Mouse (Mus musculus) intestine, embryonic 14.5 days (tissue): ENCODE measurements around the gene Fam221b. TPM values are rescaled to one million over a fixed set of nuclear protein-coding genes. Genes with fewer than 3 reads are reported as not detected.

Experiments used
- ATAC-seq: fragments of 200-750 bp; cut with Nextera tagmentation; replicated peaks from 2 replicates; pipeline ENCODE4 v1.8.0; 2017; ENCODE audit warnings: low read depth, moderate number of reproducible peaks, moderate TSS enrichment, moderate library complexity; ENCODE audit not compliant: low FRiP score, low TSS enrichment
- DNase-seq: peaks from one replicate; pipeline ENCODE4 v3.0.0-alpha.2; 2018; ENCODE audit warnings: low spot score
- H3K27ac ChIP-seq: fragments of 300-500 bp; sonication (generic); 2 replicates; pipeline ENCODE4 v1.5.1; 2014; ENCODE audit warnings: low read depth, mild to moderate bottlenecking, control low read depth
- H3K27me3 ChIP-seq: fragments of 300-500 bp; sonication (generic); replicated peaks from 2 replicates; pipeline ENCODE4 v1.6.1; 2014; ENCODE audit warnings: low read length, control low read depth; ENCODE audit not compliant: control insufficient read depth, insufficient read depth
- H3K36me3 ChIP-seq: fragments of 300-500 bp; sonication (generic); 2 replicates; pipeline ENCODE4 v1.6.1; 2014; ENCODE audit warnings: low read length, control low read depth; ENCODE audit not compliant: control insufficient read depth, insufficient read depth
- H3K4me1 ChIP-seq: fragments of 300-500 bp; sonication (generic); replicated peaks from 2 replicates; pipeline ENCODE4 v1.6.1; 2014; ENCODE audit warnings: low read length, control low read depth, mixed read lengths; ENCODE audit not compliant: control insufficient read depth, insufficient read depth
- H3K4me2 ChIP-seq: fragments of 300-500 bp; sonication (generic); 2 replicates; pipeline ENCODE4 v1.6.1; 2014; ENCODE audit warnings: low read length
- H3K4me3 ChIP-seq: fragments of 300-500 bp; sonication (generic); 2 replicates; pipeline ENCODE4 v1.5.1; 2014; ENCODE audit warnings: low read depth, low read length, control low read depth, mixed read lengths
- H3K9ac ChIP-seq: fragments of 300-500 bp; sonication (generic); 2 replicates; pipeline ENCODE4 v1.6.1; 2014; ENCODE audit warnings: mild to moderate bottlenecking, low read length
- H3K9me3 ChIP-seq: fragments of 300-500 bp; sonication (generic); 2 replicates; pipeline ENCODE4 v1.6.1; 2016; ENCODE audit warnings: low read length, control low read depth; ENCODE audit not compliant: control insufficient read depth
- WGBS: fragments of 180-500 bp; shearing (Covaris S2); extraction: QIAGEN DNeasy Blood & Tissue Kit; methylation state at CpG from one replicate; pipeline ENCODE4 v1.1.7; 2014; 5-methylcytosine and 5-hydroxymethylcytosine counted together
- microRNA-seq: library from miRNA; unstranded; fragments of <30 nt; microRNA quantifications from one replicate; pipeline ENCODE4, GENCODE M21; 2016
- polyA plus RNA-seq: library from polyadenylated mRNA; unstranded; fragments of >200 nt; fragmentation: Nextera tagmentation; extraction: Ambion mirVana; gene quantifications from 2 replicates; pipeline ENCODE4 v1.2.1, GENCODE M21; 2014

Gene Fam221b
- polyA plus RNA-seq, 1 experiment from 2014 or later = 3.9 TPM

DNA sequence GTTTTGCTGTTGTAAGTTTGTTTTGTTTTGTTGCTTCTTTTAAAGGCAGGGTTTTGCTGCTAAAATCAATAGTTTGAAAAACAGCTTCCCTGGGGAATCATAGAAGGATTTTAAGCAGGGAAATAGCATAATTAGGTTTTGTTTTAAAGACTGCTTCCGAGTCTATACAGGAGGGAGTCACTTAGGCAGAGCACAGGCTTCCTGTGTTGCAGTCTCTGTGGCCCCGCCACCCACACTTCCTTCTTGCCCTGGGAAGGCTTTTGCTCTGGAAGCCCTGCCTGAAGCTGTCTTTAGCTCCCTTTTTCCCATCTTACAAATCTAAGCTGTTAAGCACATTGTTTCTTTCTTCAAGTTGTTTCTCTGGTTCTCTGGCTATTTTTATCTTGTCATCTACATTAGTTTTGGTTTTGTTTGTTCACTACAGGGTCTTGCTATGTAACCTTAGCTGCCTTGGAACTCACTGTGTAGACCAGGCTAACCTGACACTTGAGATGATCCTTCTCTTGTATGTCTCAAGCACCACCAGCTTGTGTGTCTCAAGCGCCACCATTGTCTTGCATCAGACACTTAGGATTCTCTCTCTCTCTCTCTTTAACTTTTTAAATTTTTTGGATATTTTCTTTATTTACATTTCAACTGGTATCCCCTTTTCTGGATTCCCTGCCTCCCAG lies 55.8 kb downstream of the Fam221b start:
- H3K27ac ChIP-seq = no peak overlapping the region
- H3K36me3 ChIP-seq = no peaks in the 10 kb centered on the region
- no peaks in the 10 kb centered on the region for H3K4me1 ChIP-seq
- no peaks in the 10 kb centered on the region for H3K9me3 ChIP-seq
- 58% methylated on average over 3 of the region's 3 CpGs for WGBS
- H3K4me3 ChIP-seq = no peak overlapping the region
- H3K9ac ChIP-seq = no peak overlapping the region
- H3K4me2 ChIP-seq = no peak overlapping the region
- DNase-seq (no peak), ATAC-seq (no peak)
- H3K27me3 ChIP-seq = no peaks in the 10 kb centered on the region

DNA sequence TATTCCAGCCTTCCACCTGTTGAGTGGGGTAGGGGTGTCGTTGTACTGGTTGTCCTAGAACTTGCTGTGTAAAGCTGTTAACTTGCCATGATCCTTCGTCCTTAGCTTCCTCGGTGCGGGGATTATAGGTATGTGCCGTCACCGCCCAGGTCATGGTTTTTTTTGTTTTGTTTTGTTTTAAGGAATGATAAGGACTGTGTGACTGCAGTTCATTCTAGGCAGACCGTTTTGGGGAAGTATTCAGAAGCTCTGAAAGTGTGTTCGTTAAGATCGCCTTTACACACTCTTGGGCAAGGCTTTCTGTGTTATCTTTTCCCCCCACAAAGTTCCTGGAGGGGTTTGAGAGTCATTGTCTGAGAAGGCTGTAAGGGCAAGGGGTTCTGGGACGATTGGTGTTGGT lies 56.4 kb downstream of the Fam221b start:
- no peaks in the 10 kb centered on the region for H3K4me1 ChIP-seq
- H3K4me2 ChIP-seq = no peak overlapping the region
- DNase-seq (no peak), ATAC-seq (no peak)
- H3K4me3 ChIP-seq = no peak overlapping the region
- no peaks in the 10 kb centered on the region for H3K9me3 ChIP-seq
- WGBS = 68% methylated on average over 10 of the region's 10 CpGs
- no peaks in the 10 kb centered on the region for H3K36me3 ChIP-seq
- no peak overlapping the region for H3K27ac ChIP-seq
- H3K9ac ChIP-seq = no peak overlapping the region
- no peaks in the 10 kb centered on the region for H3K27me3 ChIP-seq

Small RNA genes within 50 kb of the gene (microRNA-seq; reads per million reads assigned to microRNA genes)
- gene Gm25262 = 0.25 reads per million

Other genes starting within 250 kb of the Fam221b start
- 0.18 TPM in 1 of 2 replicates, not detected in the other for gene Fam166b, start 240.0 kb downstream of the Fam221b start, polyA plus RNA-seq
- gene Tesk1, start 227.2 kb downstream of the Fam221b start, polyA plus RNA-seq = 8.6 and 9.5 TPM in 2 replicates
- 4.2 and 4.8 TPM in 2 replicates for gene Cd72, start 214.5 kb downstream of the Fam221b start, polyA plus RNA-seq
- gene Sit1, start 185.4 kb downstream of the Fam221b start, polyA plus RNA-seq = not detected in 2 replicates
- gene Ccdc107, start 176.2 kb downstream of the Fam221b start, polyA plus RNA-seq = 109 and 128 TPM in 2 replicates
- gene Arhgef39, start 169.4 kb downstream of the Fam221b start, polyA plus RNA-seq = 42.5 and 47.6 TPM in 2 replicates
- gene Car9, start 162.2 kb downstream of the Fam221b start, polyA plus RNA-seq = 4.0 and 9.4 TPM in 2 replicates
- gene Tpm2, start 145.4 kb downstream of the Fam221b start, polyA plus RNA-seq = 516 and 574 TPM in 2 replicates
- 64.8 and 68.6 TPM in 2 replicates for gene Creb3, start 106.8 kb downstream of the Fam221b start, polyA plus RNA-seq
- gene Tln1, start 106.5 kb downstream of the Fam221b start, polyA plus RNA-seq = 66.0 and 69.8 TPM in 2 replicates
- gene Rgp1, start 90.4 kb downstream of the Fam221b start, polyA plus RNA-seq = 25.4 and 29.7 TPM in 2 replicates
- gene Gba2, start 90.3 kb downstream of the Fam221b start, polyA plus RNA-seq = 13.2 and 15.5 TPM in 2 replicates
- gene Msmp, start 84.7 kb downstream of the Fam221b start, polyA plus RNA-seq = 0.49 and 1.3 TPM in 2 replicates
- gene Npr2, start 37.2 kb downstream of the Fam221b start, polyA plus RNA-seq = 11.1 and 12.1 TPM in 2 replicates
- 0.74 and 1.2 TPM in 2 replicates for gene Spag8, start 15.6 kb downstream of the Fam221b start, polyA plus RNA-seq
- 113 and 115 TPM in 2 replicates for gene Hint2, start 12.7 kb downstream of the Fam221b start, polyA plus RNA-seq
- 4.2 TPM in 2 replicates for gene Tmem8b, start 174 bp downstream of the Fam221b start, polyA plus RNA-seq
- gene Olfr70, start 31.7 kb upstream of the Fam221b start, polyA plus RNA-seq = not detected in 2 replicates
- not detected in 2 replicates for gene Olfr71, start 41.1 kb upstream of the Fam221b start, polyA plus RNA-seq
- gene Hrct1, start 58.0 kb upstream of the Fam221b start, polyA plus RNA-seq = 0.61 and 0.85 TPM in 2 replicates
- gene Spaar, start 60.9 kb upstream of the Fam221b start, polyA plus RNA-seq = 0.04 TPM in 1 of 2 replicates, not detected in the other
- not detected in 2 replicates for gene Olfr159, start 101.9 kb upstream of the Fam221b start, polyA plus RNA-seq
- gene Olfr156, start 154.8 kb upstream of the Fam221b start, polyA plus RNA-seq = not detected in 2 replicates
- not detected in 2 replicates for gene Olfr157, start 171.1 kb upstream of the Fam221b start, polyA plus RNA-seq
- gene Olfr155, start 182.4 kb upstream of the Fam221b start, polyA plus RNA-seq = not detected in 2 replicates
- gene Reck, start 206.4 kb upstream of the Fam221b start, polyA plus RNA-seq = 27.6 and 30.8 TPM in 2 replicates